Mouse (Mus musculus) E14TG2a.4 (cell line): ENCODE results near the gene Zcchc14.
"Not testable (repeated sequence)": the region's sequence is repeated elsewhere in the genome, so short reads cannot be mapped to it uniquely, and the experiment has no call there.

Experiments
- H3K27me3 ChIP-seq: 2 replicates; pipeline ENCODE4 v1.6.1; 2014; ENCODE audit warnings: low read length, control low read depth; ENCODE audit not compliant: insufficient read depth
- H3K36me3 ChIP-seq: 2 replicates; pipeline ENCODE4 v1.6.1; 2014; ENCODE audit warnings: low read length, control low read depth; ENCODE audit not compliant: insufficient read depth
- H3K4me1 ChIP-seq: replicated peaks from 2 replicates; pipeline ENCODE4 v1.6.1; 2014; ENCODE audit warnings: low read depth, low read length, control low read depth
- H3K4me3 ChIP-seq: replicated peaks from 2 replicates; pipeline ENCODE4 v1.5.1; 2014; ENCODE audit warnings: mild to moderate bottlenecking, low read length
- H3K9me3 ChIP-seq: 2 replicates; pipeline ENCODE4 v1.6.1; 2014; ENCODE audit warnings: low read length, control low read depth
- CTCF ChIP-seq: conservative IDR thresholded peaks from 2 replicates; pipeline ENCODE4 v1.5.1; 2014; ENCODE audit warnings: low read length
- NANOG ChIP-seq: IDR thresholded peaks from 2 replicates; pipeline ENCODE4 v1.6.1; 2014; ENCODE audit warnings: borderline replicate concordance, low read length, mixed read lengths
- POU5F1 ChIP-seq: IDR thresholded peaks from 2 replicates; pipeline ENCODE4 v1.6.1; 2014; ENCODE audit warnings: low read length, borderline replicate concordance

Zcchc14 gene

GRCm38 (mm10) chr8:121673153-121673552 is 20.5 kb upstream of the Zcchc14 start:
- no peaks in the 10 kb centered on the region for H3K36me3 ChIP-seq
- H3K4me1 ChIP-seq, result peaks cover 44% of the 10 kb centered on the region
- H3K4me3 ChIP-seq, result no peak overlapping the region
- no peaks in the 10 kb centered on the region for H3K9me3 ChIP-seq
- TF ChIP-seq CTCF, result no peak
- no peak for TF ChIP-seq POU5F1
- no peak for TF ChIP-seq NANOG
- peaks cover 19% of the 10 kb centered on the region for H3K27me3 ChIP-seq

DNA sequence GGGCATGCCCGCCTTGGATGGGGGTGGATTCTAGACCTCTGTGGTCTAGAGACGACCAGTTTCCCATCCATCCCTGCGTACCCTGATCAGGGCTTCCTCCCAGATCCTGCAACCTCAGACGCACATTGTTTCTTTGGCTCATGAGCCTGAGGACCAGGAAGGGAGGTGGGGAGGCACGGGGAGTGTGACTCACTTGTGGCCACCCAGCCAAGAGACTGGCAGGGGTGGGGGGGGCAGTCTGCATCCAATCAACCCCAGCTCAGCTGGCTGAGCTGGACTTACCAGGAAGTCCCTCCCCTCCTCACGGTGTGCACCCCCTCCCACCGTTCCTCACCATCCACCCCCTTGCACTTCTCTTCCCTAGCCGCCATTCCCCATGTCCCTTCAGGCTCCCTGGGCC is 16.5 kb upstream of the Zcchc14 start:
- TF ChIP-seq NANOG, result no peak
- no peak for TF ChIP-seq POU5F1
- no peak for TF ChIP-seq CTCF
- Histone ChIP-seq H3K4me1 (peaks cover 48% of the 10 kb centered on the region), H3K36me3 (no peaks in the 10 kb centered on the region), H3K27me3 (peaks cover 12% of the 10 kb centered on the region), H3K4me3 (peak overlapping the region; percentile 66), H3K9me3 (no peaks in the 10 kb centered on the region)

- Histone ChIP-seq H3K4me3 (peak overlapping the region; percentile 66), H3K9me3 (no peaks in the 10 kb centered on the region), H3K4me1 (peaks cover 51% of the 10 kb centered on the region), H3K27me3 (peaks cover 12% of the 10 kb centered on the region), H3K36me3 (no peaks in the 10 kb centered on the region)
- TF ChIP-seq POU5F1 (no peak), CTCF (no peak), NANOG (no peak)
These were observed 15.9 kb upstream of the Zcchc14 start for GRCm38 (mm10) chr8:121668553-121668952.

GRCm38 (mm10) chr8:121667936-121668500 is 15.3 kb upstream of the Zcchc14 start:
- Histone ChIP-seq H3K4me1 (peaks cover 50% of the 10 kb centered on the region), H3K4me3 (peak overlapping the region; percentile 66; the same call in 1 of the 2 replicates), H3K27me3 (peaks cover 12% of the 10 kb centered on the region)
- not testable (repeated sequence) for H3K36me3 ChIP-seq, H3K9me3 ChIP-seq

- no peaks in the 10 kb centered on the region for H3K36me3 ChIP-seq
- TF ChIP-seq CTCF, result no peak
- no peak for TF ChIP-seq POU5F1
- no peak for TF ChIP-seq NANOG
- H3K9me3 ChIP-seq, result no peaks in the 10 kb centered on the region
- peak overlapping the region; percentile 68 for H3K4me3 ChIP-seq
- peaks cover 7% of the 10 kb centered on the region; the same call in 1 of the 2 replicates for H3K27me3 ChIP-seq
- H3K4me1 ChIP-seq, result peaks cover 56% of the 10 kb centered on the region
These were observed 12.6 kb upstream of the Zcchc14 start for GRCm38 (mm10) chr8:121665329-121665728.

- Histone ChIP-seq H3K4me3 (no peak overlapping the region), H3K4me1 (peaks cover 39% of the 10 kb centered on the region), H3K36me3 (no peaks in the 10 kb centered on the region), H3K9me3 (no peaks in the 10 kb centered on the region), H3K27me3 (0 out of 2 replicates have a peak, but pooled peaks cover 2% of the 10 kb centered on the region)
- TF ChIP-seq POU5F1 (no peak), CTCF (no peak), NANOG (no peak)
These were observed 10.4 kb upstream of the Zcchc14 start for GRCm38 (mm10) chr8:121663101-121663500.

DNA sequence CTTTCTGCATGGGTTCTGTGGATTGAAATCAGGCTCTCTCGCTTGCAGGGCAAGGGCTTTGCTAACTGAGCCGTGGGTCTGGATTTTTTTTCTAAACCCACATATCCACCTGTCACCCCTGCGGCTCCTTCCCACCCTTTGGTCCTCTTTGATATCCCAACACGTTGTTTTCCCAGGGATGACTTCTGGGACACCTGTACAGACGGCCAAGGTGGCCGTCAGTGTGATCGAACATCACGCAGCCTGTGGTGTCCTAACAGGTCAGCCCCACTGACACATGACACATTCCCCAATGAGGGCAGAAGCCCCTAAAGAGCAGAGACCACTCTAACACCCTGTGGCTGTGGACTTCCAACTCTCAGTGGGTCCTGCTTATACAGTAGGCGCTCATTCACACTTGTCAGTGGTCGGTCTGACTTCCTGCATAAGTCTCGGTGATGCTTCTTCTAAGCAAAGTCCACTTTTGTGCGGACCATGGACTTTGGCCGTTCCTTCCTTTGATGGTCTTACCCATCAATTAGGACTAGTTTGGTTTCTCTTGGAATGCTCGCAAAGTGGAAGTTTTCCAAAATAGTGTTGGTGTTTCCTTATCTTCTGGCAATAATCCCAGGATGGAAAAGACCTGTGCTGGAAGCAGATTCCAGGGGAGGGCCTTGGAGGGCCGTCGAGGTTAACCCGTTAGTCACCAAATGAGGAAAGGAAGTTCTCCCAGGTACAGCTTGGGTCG is 9.1 kb upstream of the Zcchc14 start:
- Histone ChIP-seq H3K27me3 (0 out of 2 replicates have a peak, but pooled peaks cover 2% of the 10 kb centered on the region), H3K4me3 (no peak overlapping the region), H3K36me3 (no peaks in the 10 kb centered on the region), H3K4me1 (peaks cover 37% of the 10 kb centered on the region), H3K9me3 (no peaks in the 10 kb centered on the region)
- TF ChIP-seq POU5F1 (no peak), CTCF (no peak), NANOG (no peak)

GRCm38 (mm10) chr8:121660602-121661001 is 7.9 kb upstream of the Zcchc14 start:
- Histone ChIP-seq H3K9me3 (no peaks in the 10 kb centered on the region), H3K4me1 (peaks cover 33% of the 10 kb centered on the region), H3K4me3 (peak overlapping the region; percentile 57), H3K36me3 (no peaks in the 10 kb centered on the region), H3K27me3 (peaks cover 7% of the 10 kb centered on the region; the same call in 1 of the 2 replicates)
- TF ChIP-seq CTCF (no peak), NANOG (no peak), POU5F1 (no peak)
